Mouse (Mus musculus): ENCODE data around the gene Fam234a.

Fam234a gene

DNA sequence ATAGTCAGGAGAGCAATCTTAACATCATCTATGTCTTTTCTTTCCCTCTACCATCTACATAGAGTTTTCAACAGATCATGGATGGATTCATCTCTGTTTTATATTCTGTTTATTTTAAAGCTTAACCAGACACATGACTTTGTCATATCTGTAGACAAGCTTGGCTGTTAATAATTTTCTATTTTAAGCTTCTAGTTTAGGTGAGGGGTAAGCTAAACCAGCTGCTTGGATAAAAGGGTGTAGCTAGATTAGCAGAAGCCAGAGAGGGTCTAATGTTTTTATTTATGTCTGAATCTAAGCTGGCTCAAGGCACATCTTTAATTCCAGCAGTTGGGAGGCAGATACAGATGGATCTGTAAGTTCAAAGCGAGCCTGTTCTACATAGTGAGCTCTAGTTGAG lies 81.3 kb downstream of the Fam234a start:
- no peak for DNase-seq
